Mouse (Mus musculus): ENCODE data around the gene Psmc6.

DNA sequence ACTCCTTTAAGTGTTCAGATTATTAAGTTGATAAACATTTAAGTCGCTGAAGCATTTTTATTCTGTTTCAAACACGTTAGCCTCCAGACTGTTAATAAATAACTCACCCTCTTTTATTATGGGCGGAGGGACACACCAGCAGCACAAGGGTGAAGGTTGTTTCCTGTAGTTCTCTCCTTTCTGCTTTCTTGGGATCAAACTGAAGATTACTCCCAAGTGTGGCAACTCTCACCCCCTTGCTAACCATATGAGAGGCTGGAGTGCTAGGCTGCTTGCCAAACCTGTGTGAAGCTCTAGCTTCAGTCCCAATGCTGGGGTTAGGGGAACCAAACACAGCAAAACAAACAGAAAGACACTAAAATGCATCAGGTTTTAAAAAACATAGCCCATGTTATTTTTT is 49.2 kb downstream of the Psmc6 start:
- TF ChIP-seq CTCF (IDR thresholded peaks at IDR 0.05; ENCODE audit: borderline replicate concordance, control insufficient read depth, extremely low read depth, insufficient read depth, low read length, poor library complexity), result no peak
- no peak for TF ChIP-seq POLR2A (IDR thresholded peaks at IDR 0.05; ENCODE audit: control insufficient read depth, extremely low read depth, insufficient read depth, low read length, poor library complexity)

Data from thymus, adult 2 months (tissue).